22 mouse cellular contexts compared by ENCODE assay signal in the genomic region with DNA sequence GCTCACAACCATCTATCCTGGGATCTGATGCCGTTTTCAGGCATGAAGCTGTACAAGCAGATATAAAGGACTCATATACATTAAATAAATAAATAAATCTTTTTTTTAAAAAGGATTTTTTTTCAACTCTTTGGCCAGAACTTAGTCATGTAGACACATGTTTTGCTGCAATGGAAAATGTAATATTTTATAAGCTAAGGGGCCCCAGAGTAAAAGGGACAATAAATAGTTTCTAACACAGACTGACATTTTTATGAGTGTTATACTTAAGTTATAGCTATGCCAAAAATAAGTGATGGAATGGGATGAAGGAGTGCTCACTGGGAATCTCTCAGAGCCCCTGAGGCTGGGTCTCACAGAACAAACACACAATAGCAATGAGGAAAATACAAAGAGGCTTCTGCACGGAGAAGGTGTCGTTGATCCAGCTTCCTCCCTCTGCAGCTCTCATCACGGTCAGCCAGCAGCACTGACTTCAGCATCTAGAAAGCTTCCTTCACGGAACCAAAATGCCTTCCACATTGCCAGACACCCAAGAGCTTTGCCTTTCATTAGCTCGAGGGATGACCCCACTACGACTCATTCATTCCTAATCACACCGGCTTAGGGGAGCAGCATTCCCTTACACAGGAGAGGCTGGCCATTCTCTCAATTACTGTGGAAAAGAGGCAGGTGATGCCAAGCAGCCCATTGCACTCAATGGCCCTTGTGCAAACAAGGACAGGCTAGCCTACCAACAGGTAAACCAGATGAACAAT. TPM values are rescaled to one million over a fixed set of nuclear protein-coding genes. Genes with fewer than 3 reads are reported as not detected.
A peak's percentile ranks its signal among the peaks of the same experiment; 100 is the strongest.
DNase-seq lines count a peak whose midpoint lies in the region; ATAC-seq and TF ChIP-seq lines count a peak whose summit lies in the region.
"Had no signal": no experiment of that assay in that cellular context is flagged by ENCODE, and none has a peak within 500 bp of the region (broad histone marks: within the 10 kb centered on the region; RNA-seq: fewer than 3 reads in every experiment).

No protein-coding gene starts in this region.

- H3K4me3 ChIP-seq in kidney, postnatal 0 days (replicated peaks; ENCODE audit: low read depth, low read length) = no peak overlapping the region
- H3K4me3 ChIP-seq: embryonic facial prominence, embryonic 10.5 days; embryonic facial prominence, embryonic 12.5 days; forebrain, embryonic 13.5 days; forebrain, embryonic 15.5 days had no signal

- no peak overlapping the region for H3K4me2 ChIP-seq in kidney, postnatal 0 days (ENCODE audit: low read length)
- H3K4me2 ChIP-seq: embryonic facial prominence, embryonic 12.5 days; forebrain, embryonic 13.5 days; forebrain, embryonic 15.5 days had no signal

- WGBS in kidney, postnatal 0 days = 50% methylated on average over 8 of the region's 8 CpGs

- H3K27ac ChIP-seq in kidney, postnatal 0 days = no peak overlapping the region
- H3K27ac ChIP-seq: embryonic facial prominence, embryonic 10.5 days; embryonic facial prominence, embryonic 12.5 days; forebrain, embryonic 13.5 days; forebrain, embryonic 15.5 days had no signal

- no peaks in the 10 kb centered on the region for H3K36me3 ChIP-seq in kidney, postnatal 0 days (ENCODE audit: insufficient read depth, low read length)
- H3K36me3 ChIP-seq: embryonic facial prominence, embryonic 10.5 days; embryonic facial prominence, embryonic 12.5 days; forebrain, embryonic 15.5 days had no signal

- no peaks in the 10 kb centered on the region for H3K9me3 ChIP-seq in kidney, postnatal 0 days (replicated peaks; ENCODE audit: low read length)
- H3K9me3 ChIP-seq: embryonic facial prominence, embryonic 10.5 days; embryonic facial prominence, embryonic 12.5 days; forebrain, embryonic 13.5 days; forebrain, embryonic 15.5 days; G1E had no signal

- H3K9ac ChIP-seq in kidney, postnatal 0 days (ENCODE audit: low read depth, low read length) = no peak overlapping the region
- H3K9ac ChIP-seq: embryonic facial prominence, embryonic 12.5 days; forebrain, embryonic 13.5 days; forebrain, embryonic 15.5 days; forebrain, postnatal 0 days had no signal

- TF ChIP-seq CTCF in kidney, postnatal 0 days (IDR thresholded peaks at IDR 0.05; ENCODE audit: low read depth) = no peak

- H3K4me1 ChIP-seq in kidney, postnatal 0 days (replicated peaks; ENCODE audit: insufficient read depth, low read length) = peaks cover 15% of the 10 kb centered on the region

- no peak for ATAC-seq in kidney, postnatal 0 days (replicated peaks; ENCODE audit: low FRiP score, low read depth)
- ATAC-seq: activated CD4-positive, CD25-positive, alpha-beta regulatory T cell, adult 4 months; CD4-positive, CD25-positive, alpha-beta regulatory T cell, adult 4 months; forebrain, embryonic 13.5 days; forebrain, embryonic 15.5 days; forebrain, postnatal 0 days; Patski had no signal

- peak; percentile 54 for DNase-seq in kidney, postnatal 0 days (ENCODE audit: low spot score)
- no peak for DNase-seq in kidney, postnatal 14 days
- DNase-seq in 3T3-L1 (ENCODE audit: low read depth, low spot score) = peak; percentile 58
- peak; percentile 15 for DNase-seq in Muller cell, postnatal 12 days (ENCODE audit: inconsistent ontology term)
- no peak for DNase-seq in ovary, postnatal 14 days (ENCODE audit: low spot score)
- no peak for DNase-seq in spleen, postnatal 14 days (ENCODE audit: low spot score in 2 of 2)
- DNase-seq: adrenal gland, postnatal 10 days; adrenal gland, postnatal 25 days; cerebellum, adult 11-12 months; cerebellum, adult 2 months; cerebellum, adult 9-10 months; cerebellum, postnatal 10 days; cerebellum, postnatal 25 days; forebrain, postnatal 0 days had no signal

- H3K27me3 ChIP-seq in kidney, postnatal 0 days (ENCODE audit: insufficient read depth, low read length) = no peaks in the 10 kb centered on the region
- H3K27me3 ChIP-seq: embryonic facial prominence, embryonic 12.5 days; Patski had no signal

RNA-seq across cellular contexts. Expression of a gene that starts 3.5 kb away (rescaled TPM):
- polyA plus RNA-seq in kidney, postnatal 0 days (2015; fragmentation: Nextera tagmentation; extraction: Ambion mirVana) = 26.6 and 28.5 TPM in 2 replicates

RNA-seq across cellular contexts. Expression of a gene that starts 28.0 kb away (rescaled TPM):
- polyA plus RNA-seq in kidney, postnatal 0 days (2015; fragmentation: Nextera tagmentation; extraction: Ambion mirVana) = 16.3 and 16.8 TPM in 2 replicates

Comparison
In these comparisons a context has a peak if more than half of its experiments do, and no peak if none do; other contexts are left out.
1. DNase-seq: peak in kidney, postnatal 0 days (single experiment), 3T3-L1 (single experiment) and Muller cell, postnatal 12 days (single experiment); none in kidney, postnatal 14 days (single experiment), ovary, postnatal 14 days (single experiment) and spleen, postnatal 14 days (0 of 2).